Mouse (Mus musculus) layer of hippocampus, adult 11-12 months (tissue): ENCODE measurements around the gene Ehd1.

Experiments
- DNase-seq: peaks from one replicate; pipeline ENCODE4 v3.0.0; 2022; ENCODE audit warnings: low spot score

Ehd1 gene

DNA sequence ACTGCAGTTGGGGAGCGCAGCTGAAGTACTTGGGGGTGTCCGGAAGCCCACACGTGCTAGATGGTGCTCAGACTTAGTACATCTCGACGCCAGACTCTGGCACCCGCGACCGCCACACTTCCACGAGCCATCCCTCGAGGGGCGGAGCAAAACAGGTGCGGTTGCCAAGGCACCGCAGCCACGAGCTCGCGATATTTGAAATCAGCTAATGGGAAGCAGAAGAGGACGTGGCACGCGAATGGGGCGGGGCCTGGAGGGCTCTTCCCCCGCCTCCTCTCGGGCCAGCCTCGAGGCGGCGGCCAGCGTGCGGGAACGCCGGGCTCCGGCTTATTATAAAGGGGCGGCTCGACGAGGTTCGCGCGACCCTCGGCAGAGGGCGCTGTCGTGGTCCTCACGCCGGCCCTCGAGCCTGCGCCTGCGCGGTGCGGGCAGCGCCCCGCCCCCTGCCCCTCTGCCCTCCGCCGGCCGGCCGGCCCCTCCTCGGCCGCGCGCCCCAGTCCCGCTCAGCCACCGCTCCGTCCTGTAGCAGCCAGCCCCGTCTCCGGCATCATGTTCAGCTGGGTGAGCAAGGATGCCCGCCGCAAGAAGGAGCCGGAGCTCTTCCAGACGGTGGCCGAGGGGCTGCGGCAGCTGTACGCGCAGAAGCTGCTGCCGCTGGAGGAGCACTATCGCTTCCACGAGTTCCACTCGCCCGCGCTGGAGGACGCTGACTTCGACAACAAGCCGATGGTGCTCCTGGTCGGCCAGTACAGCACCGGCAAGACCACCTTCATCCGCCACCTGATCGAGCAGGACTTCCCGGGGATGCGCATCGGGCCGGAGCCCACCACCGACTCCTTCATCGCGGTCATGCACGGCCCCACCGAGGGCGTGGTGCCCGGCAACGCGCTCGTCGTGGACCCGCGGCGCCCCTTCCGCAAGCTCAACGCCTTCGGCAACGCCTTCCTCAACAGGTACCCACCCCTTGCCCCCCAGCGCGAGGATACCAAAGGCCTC, at the start of gene Ehd1:
Ehd1 (plus strand) TSS at position 300 of the 996 bp plus-strand sequence.
- DNase-seq: peak; percentile 98

DNA sequence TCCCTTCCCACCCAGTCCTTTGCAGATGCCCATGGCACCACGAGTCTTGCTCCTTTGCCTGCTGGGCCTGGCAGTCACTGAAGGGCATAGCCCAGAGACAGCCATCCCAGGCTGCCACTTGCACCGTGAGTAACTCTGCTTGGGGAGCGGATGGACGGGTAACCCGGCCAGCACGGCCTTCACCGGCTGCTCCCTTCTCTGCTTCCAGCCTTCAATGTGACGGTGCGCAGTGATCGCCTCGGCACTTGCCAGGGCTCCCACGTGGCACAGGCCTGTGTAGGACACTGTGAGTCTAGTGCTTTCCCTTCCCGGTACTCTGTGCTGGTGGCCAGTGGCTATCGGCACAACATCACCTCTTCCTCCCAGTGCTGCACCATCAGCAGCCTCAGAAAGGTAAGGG, 49.8 kb upstream of the Ehd1 start:
- no peak for DNase-seq

DNA sequence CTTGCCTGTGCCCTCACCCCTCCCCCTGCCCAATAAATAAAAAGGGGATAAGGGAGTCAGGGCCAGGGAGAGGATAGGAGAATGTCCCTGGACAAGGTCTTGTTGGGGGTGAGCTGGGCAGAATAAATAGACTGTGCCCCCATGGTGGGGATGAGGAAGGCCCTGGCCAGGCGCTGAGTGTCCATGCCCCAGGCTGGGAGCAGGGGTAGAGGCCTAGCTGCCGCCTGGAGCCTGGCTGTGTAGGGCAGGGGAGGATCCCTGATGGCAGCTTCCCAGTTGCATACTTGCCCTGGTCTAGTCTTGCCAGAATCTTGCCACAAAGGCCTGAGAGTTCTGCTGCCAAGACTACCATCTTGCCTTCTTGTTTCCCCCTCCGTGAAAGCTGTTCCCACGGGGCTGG, 48.7 kb upstream of the Ehd1 start:
- no peak for DNase-seq

DNA sequence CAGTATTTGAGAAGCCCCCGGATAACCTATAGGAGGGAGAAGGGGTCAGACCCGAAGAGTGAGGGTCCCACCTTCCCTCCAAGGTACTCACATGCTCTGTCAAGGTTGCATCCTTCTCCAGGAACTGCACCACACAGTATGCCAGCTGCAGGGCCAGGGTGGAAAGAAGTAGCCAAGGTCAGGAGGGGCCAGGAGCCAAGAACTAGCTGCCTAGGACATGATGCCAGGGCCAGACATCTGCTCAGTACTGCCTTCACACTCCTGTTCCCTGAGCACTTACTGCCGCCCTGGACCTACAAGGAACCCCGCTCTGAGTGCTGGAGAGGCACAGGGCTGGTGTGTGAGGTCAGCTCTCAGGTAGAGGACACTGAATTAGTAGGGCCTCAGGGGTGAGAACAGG, 46.1 kb upstream of the Ehd1 start:
- no peak for DNase-seq

DNA sequence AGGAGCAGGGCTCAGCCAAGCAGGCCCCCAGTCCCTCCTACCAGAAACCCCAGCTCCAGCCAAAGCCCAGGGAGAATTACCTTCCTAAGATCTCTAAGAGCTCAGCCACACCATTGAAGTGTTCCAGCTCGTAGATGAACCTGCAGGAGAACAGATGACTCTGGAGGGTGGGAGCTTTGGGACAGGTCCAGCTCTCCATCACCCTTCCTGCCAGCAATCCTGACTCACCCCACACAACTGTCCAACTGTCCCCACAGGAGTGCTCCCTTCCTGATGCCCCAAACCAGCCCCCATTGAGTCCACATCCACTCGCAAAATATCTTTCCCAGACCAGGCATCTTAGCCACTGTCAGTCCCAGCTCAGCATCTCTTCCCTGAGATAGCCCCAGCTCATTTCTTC, 45.5 kb upstream of the Ehd1 start:
- DNase-seq: no peak

DNA sequence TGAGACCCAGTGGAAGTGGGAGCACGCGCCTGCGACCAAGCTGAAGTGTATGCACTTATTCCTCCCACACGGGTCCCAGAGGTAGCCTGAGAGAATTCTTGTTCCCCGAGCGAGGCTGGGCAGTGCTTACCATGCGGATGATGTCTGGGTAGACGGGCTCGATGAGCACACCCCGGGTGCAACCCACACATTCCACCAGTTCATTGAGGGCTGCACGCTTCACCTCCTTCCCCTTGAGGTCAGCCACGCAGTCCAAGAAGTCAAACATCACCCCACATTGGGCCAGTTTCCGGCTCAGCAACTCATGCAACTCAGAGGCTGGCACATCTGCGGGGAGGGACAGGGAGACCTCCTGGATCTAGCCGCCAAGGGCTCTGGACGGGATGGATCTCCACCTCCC, 42.9 kb upstream of the Ehd1 start:
- no peak for DNase-seq

DNA sequence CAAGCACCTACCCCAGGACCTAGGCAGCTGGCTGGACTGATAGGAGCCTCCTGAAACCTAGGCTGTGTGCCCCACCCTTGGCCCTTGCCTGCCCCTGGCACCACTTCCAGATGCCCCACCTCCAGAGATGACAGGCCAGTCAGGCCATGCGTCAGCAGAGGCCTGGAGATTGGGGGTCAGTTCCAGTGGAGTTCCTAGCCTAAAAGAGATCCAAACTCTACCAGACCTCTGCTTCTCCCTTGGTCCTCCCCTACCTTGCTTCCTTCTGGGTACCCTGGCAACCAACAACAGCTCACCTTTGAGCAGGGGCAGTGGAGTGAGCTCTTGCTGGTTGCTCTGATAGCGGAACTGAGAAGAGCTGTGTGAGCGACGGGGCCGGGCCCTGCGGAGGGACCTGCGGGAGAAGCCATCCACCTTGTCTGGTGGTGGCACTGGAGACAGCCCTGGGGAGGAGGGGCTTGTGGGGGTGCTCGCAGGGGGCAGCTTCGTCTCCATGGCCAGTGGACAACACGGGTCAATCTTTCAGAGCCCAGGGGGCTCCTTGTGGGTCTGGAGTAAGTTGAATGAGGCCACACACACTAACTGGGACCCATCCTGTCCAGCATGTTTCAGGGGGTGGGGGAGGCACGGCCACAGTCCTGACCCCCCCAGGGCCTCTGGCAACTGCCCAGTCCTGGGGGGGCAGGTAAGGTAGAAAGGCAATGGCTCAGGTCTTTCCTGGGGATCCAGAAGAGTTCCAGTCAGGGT, 42.0 kb upstream of the Ehd1 start:
- DNase-seq: no peak

DNA sequence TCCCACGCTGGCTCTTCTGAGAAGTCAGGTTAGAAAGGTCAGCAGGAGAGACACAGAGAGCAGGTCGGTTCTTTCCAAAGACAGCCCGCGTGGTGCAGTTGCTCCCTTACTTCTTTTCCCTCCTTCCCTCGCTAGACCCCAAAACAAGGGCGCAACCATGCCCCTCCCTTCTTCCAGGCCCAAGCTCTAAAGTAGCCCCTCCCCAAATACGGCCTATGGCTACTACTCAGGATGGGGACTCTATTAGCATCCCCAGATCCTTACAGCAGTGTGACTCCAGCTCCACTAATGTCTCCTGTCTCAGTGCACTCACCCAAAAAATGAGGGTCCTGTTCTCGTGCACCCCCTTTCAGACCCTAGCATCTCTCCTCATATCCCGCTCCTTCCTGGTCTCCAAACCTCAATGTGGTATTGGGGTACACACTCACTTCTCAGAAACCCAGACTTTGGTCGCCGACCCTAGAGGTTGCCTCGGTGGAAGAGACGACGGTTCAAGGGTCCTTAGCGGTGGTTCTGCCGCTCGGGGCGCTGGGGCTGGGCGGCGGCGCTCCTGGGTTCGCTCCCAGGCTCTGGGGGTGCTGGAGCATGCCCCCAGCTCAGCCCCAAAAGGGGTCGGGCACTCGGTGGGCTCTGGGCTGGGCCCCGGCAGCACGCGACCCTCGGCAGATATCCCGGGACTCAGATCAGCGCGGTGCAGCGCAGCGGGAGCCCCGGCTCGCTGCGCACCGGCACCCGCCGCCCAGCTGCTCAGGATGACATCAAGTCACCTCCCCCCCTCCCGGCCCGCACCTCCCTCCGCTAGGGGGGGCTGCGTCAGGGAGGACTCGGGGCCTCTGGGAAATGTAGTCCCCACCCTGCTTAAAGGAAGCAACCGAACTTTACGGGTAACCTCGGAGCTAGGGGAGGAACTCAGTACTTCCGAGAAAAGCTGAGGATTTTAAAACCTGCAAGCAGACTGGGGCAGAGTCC, 41.2 kb upstream of the Ehd1 start, which contains the start of gene Ppp2r5b:
Ppp2r5b (minus strand) TSS at position 789 of the 969 bp plus-strand sequence.
- peak; percentile 96 for DNase-seq

DNA sequence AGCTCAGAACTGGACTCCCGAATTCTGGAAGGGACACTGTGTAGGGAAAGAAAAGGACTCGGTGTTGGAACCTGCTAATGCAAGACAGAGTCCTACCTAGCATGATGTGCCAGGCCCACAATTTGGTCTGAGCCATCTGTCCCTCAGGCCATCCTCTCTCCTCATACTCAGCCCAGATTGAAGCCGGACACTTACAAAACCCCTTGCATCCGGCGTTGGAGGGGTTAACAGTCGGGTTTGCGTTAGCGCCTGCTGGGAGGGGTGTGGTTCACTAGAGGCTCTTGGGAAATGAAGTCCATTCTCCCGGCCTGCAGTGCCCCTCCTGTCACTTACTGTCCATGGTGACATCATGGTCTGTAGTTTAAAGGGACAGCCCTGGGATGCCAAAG, 40.5 kb upstream of the Ehd1 start:
- DNase-seq: peak; percentile 94

DNA sequence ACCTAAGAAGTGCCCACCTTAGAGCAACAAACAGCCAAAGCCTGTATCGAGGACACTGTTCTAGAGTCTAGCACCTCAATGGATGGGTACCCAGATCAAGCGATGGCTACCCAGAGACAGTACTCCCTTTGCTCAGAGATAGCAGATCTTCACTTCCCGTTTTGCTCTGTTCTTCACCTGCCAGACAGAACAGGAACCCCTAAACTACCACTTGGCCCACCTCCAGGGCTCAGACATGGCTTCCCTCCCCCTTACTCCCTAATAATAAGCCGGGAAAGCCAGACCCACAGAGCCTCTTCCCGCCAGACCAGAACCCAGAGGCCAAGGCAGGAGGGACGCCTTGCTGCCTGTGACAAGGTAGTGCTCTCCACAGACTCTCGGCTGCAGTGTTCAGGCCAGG, 39.7 kb upstream of the Ehd1 start:
- DNase-seq: no peak

DNA sequence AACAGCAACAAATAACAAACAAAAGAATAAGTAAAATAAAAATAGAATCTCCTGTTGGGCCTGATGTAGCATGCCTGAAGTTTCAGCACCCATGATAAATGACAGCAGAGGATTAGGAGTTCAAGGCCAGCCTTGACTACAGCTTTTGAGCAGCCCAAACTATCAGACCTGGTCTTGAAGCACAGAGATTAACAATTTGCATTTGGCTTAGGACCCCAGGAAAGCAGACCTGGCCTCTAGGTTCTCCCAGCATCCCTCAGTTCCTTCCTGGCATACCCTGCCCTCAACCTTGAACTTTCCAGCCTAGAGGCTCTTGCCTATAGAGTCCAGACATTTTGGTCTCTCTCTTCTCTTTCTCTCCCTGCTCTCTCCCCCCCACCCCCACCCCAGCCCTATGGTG, 37.8 kb upstream of the Ehd1 start:
- no peak for DNase-seq

DNA sequence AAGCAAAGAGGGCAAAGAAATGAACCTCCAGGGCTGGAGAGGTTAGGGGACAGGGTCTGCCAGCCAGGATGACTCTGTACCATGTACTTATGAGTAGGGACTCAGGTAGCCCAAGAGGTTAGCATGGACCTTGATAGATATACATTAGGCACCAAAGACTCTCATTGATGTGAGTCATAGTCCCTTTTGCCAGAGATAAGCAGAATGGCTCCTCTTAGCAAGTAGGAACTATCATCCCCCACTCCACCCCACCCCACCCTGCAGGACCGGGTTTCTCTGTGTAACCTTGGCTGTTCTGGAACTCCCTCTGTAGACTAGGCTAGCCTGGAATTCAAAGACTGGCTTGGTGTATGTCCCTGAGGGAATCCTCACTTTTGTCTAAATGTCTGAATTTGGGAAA, 36.4 kb upstream of the Ehd1 start:
- DNase-seq: no peak

DNA sequence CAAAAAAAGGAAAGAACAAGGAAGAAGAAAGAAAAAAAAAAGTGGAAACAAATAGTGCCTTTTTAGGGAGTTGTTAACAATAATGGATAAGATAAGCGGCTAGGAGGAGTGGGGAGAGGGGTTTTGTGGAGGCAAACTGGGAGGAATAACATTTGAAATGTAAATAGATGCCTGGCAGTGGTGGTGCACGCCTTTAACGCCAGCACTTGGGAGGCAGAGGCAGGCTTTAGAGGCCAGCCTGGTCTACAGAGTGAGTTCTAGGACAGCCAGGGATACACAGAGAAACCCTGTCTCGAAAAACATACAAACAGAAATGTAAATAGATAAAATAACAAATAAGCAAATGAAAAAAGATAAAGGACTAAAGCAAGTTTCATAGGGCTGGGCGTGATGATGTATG, 35.8 kb upstream of the Ehd1 start:
- DNase-seq: no peak

DNA sequence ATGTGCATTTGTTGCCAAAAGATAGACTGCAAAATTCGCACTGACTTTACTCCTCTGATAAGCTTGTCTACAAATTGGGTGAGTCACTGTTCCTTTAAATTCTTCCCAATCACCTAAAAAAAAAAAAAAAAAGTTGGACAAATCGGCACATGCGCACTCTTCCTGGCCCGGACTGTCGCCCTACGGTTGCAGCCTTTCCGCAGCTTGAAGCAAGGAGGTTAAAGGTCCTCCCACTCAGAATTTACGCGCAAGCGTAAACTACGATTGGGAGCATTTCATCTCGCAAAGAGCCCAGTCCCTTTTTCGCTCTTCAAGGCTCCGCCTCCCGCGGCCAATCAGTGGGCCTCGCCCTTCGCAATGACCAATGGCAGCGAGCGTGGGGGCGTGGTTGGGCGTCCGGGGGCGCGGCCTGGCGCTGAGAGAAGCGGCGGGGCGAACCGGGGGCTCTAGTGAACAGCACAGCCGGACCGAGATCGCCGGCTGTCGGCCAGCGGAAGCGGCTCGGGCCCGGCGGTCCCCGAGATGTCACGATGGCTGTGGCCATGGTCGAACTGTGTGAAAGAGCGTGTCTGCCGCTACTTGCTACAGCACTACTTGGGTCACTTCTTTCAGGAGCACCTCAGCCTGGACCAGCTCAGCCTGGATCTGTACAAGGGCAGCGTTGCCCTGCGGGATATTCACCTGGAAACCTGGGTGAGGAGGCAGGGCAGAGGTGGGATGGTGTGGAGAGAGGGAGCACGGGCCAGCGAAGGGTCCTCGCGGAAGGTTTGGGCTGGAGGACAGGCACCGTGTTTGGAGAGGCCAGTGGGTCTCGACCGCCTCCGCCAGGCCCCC, 35.0 kb upstream of the Ehd1 start, which contains the start of gene Atg2a:
Atg2a (plus strand) TSS at position 395 of the 834 bp plus-strand sequence.
- peak; percentile 98 for DNase-seq

DNA sequence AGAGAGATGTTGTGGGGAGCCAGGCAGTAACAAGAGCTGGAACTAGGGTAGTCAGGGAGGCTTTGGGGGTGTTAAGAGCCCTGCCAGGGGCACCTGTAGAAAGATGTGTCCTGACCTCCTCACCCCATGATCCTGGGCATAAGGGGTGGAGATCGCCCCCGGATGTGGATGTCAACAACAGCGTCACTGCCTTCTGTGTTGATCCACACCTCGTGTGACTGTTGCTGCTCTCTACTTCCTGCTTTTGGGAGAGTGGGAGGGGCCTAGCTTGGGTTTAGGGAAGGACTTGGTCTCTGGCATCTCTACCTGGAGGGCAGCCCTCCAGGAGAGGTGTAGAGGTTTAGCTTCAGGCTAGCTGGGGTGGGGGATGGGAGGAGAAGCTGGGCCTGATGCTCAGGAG, 34.2 kb upstream of the Ehd1 start:
- DNase-seq: peak; percentile 46

DNA sequence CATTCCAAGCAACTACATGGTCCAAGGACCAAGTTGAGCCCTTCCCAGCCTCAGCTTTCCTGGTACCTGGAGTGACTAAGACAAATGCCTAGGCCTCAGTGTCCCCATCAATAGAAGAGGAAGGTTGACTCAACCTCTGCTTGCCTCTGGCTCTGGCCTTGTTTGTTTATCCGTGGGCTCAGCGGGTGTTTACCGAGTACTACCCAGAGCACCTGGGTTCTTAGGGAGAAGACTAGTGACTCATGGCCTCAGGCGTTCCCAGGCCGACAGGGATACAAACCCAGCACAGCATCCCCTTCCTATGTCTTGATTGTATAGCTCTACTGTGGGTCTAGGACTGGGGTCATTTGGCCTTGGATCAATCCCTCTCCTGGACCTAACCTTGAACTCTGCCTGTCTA, 33.3 kb upstream of the Ehd1 start:
- DNase-seq: no peak

DNA sequence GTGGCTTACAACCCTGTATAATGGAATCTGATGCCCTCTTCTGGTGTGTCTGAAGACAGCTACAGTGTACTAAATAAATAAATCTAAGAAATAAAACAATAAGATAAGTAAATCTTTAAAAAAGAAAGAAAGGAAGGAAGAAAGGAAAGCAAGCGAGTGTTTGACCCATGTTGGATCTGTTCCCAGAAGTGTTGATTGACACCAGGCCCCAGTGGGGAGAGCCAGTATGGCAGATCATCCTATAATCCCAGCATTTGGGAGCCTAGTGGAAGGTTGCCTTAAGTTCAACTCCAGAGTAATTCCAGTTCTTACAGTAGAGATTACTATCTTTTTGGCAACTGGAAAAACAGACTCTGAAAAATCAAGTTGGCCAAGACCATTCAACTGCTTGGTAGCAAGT, 30.7 kb upstream of the Ehd1 start:
- no peak for DNase-seq

DNA sequence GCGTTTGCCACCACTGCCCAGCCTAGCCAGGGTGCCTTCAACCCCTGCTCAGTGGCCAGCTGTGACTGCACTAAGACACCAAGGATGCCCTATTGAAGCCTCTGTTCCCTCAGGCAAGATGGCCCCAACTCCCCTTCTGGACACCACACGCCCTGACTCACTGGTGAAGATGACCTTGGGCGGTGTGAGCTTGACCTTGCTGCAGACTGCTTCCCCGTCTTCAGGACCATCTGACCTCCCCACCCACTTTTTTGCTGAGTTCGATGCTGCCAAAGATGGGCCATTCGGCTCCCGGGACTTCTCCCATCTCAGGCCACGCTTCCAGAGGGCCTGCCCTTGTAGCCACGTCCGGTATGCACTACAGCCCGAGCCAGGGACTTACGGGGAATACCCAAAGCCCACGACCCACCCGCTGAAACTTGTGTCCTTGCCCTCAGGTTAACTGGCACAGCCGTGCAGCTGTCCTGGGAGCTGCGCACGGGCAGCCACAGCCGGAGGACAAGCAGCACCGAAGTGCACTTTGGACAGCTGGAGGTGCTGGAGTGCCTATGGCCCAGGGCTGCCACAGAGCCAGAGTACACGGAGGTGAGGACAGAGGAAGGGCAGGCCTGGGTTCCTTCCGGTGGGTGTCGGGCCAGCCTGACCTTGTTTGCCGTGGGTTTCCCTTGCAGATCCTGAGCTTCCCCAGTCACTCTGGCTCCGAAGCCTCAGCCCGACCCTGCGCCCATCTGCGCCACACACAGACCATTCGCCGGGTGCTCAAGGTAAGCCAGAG, 28.8 kb upstream of the Ehd1 start:
- no peak for DNase-seq

DNA sequence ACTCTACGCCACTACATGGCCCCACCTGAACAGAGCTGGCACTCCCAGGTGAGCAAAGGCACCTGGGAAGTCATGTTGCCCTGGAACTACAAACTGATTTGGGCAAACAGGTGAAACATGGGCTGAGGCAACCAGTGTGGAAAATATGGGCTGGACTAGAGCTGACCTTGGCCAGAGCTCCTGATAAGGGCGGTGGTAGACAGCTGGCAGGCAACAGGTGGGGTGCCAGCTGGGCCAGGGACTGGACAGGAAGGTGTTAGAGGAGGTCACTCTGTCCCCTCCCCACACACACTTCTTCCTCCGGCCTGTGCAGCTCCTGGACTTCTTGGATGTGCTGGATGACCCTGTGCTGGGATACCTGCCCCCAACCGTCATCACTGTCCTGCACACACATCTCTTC, 23.5 kb upstream of the Ehd1 start:
- no peak for DNase-seq

DNA sequence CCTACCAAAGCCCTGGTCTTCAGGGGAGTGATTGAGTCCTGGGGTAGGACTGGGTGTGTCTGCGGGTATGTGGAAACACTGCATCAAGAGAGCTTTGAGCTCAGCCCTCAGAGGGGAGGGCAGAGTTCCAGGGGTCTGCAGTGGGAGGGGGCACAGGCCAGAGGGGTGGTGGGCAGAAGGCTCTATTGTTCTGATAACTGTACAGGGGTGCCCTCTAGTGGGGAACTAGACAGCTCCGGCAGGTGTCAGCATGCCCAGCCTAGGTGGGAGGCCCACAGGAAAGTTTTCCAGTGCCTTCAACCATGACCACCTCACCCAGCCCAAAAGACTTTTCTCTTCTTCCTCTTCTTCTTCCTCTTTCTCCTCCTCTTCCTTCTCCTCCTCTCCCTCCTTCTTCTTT, 16.1 kb upstream of the Ehd1 start:
- DNase-seq: no peak
